25 mouse cellular contexts compared by ENCODE assay signal in genomic region chr19:45787450-45787849, GRCm38 (mm10). TPM values are rescaled to one million over a fixed set of nuclear protein-coding genes. Genes with fewer than 3 reads are reported as not detected.
"Had no signal": no experiment of that assay in that cellular context is flagged by ENCODE, and none has a peak within 500 bp of the region (broad histone marks: within the 10 kb centered on the region; RNA-seq: fewer than 3 reads in every experiment).

No protein-coding gene starts in this region.

- DNase-seq: lung, postnatal 10 days; retina, postnatal 1 day; right cerebral cortex, adult 18-20 months; right cerebral cortex, postnatal 25 days; right cerebral cortex, postnatal 4 days; spleen, adult 18-20 months; thymus, adult 18-20 months; thymus, postnatal 14 days; thymus, postnatal 36 days had no signal

- H3K9ac ChIP-seq: liver, embryonic 12.5 days; liver, embryonic 14.5 days; lung, embryonic 15.5 days; midbrain, embryonic 13.5 days; midbrain, embryonic 15.5 days; neural tube, embryonic 13.5 days; neural tube, embryonic 15.5 days had no signal

- H3K36me3 ChIP-seq: liver, embryonic 12.5 days; lung, embryonic 15.5 days; midbrain, embryonic 10.5 days; midbrain, embryonic 13.5 days; midbrain, embryonic 15.5 days; neural tube, embryonic 13.5 days; neural tube, embryonic 15.5 days had no signal

- H3K27ac ChIP-seq: liver, embryonic 12.5 days; liver, embryonic 14.5 days; lung, embryonic 15.5 days; midbrain, embryonic 10.5 days; midbrain, embryonic 13.5 days; midbrain, embryonic 15.5 days; neural tube, embryonic 13.5 days; neural tube, embryonic 15.5 days had no signal

- H3K9me3 ChIP-seq: liver, embryonic 12.5 days; lung, embryonic 15.5 days; midbrain, embryonic 10.5 days; midbrain, embryonic 13.5 days; midbrain, embryonic 15.5 days; neural tube, embryonic 13.5 days; neural tube, embryonic 15.5 days had no signal

- H3K4me3 ChIP-seq: liver, embryonic 12.5 days; lung, embryonic 15.5 days; midbrain, embryonic 10.5 days; midbrain, embryonic 13.5 days; midbrain, embryonic 15.5 days; myocyte; neural tube, embryonic 13.5 days; neural tube, embryonic 15.5 days had no signal

- H3K27me3 ChIP-seq: liver, embryonic 12.5 days; lung, embryonic 15.5 days; midbrain, embryonic 13.5 days; midbrain, embryonic 15.5 days; neural tube, embryonic 13.5 days; neural tube, embryonic 15.5 days had no signal

- ATAC-seq: liver, embryonic 12.5 days; midbrain, embryonic 13.5 days; midbrain, embryonic 15.5 days had no signal

- H3K4me2 ChIP-seq: liver, embryonic 12.5 days; lung, embryonic 15.5 days; midbrain, embryonic 13.5 days; midbrain, embryonic 15.5 days; neural tube, embryonic 13.5 days; neural tube, embryonic 15.5 days had no signal

RNA-seq across cellular contexts. Expression of gene Kcnip2, which starts 28.4 kb away (rescaled TPM):
- total RNA-seq: liver, adult 2 months had no signal

RNA-seq across cellular contexts. Expression of gene Fgf8, which starts 44.7 kb away (rescaled TPM):
- total RNA-seq: liver, adult 2 months; megakaryocyte, adult 5-6 weeks; megakaryocyte-erythroid progenitor cell, adult 5-6 weeks had no signal
- polyA plus RNA-seq: liver, adult 2 months; liver, embryonic 12.5 days; liver, embryonic 16.5 days; lung, embryonic 15.5 days; myocyte; neural tube, embryonic 13.5 days; small intestine, adult 2 months; stomach, embryonic 14.5 days; stomach, embryonic 16.5 days had no signal
